Mouse (Mus musculus) ES-Bruce4 (cell line): ENCODE data around the gene Exoc3l. TPM values are rescaled to one million over a fixed set of nuclear protein-coding genes. Genes with fewer than 3 reads are reported as not detected.
A peak's percentile ranks its signal among the peaks of the same experiment; 100 is the strongest.

Source experiments
- H3K27ac ChIP-seq: 2 replicates; pipeline ENCODE4 v1.5.1; 2012; ENCODE audit warnings: low read length, inconsistent platforms; ENCODE audit not compliant: insufficient read depth
- H3K27me3 ChIP-seq: 2 replicates; pipeline ENCODE4 v1.6.1; 2012; ENCODE audit warnings: mild to moderate bottlenecking, low read length, inconsistent platforms; ENCODE audit not compliant: control insufficient read depth, poor library complexity, insufficient read depth, severe bottlenecking
- H3K36me3 ChIP-seq: 2 replicates; pipeline ENCODE4 v1.6.1; 2012; ENCODE audit warnings: inconsistent platforms, mild to moderate bottlenecking, low read length, moderate library complexity; ENCODE audit not compliant: control insufficient read depth, poor library complexity, insufficient read depth, severe bottlenecking
- H3K4me1 ChIP-seq: one replicate; pipeline ENCODE4 v1.8.1; 2011; ENCODE audit warnings: low read length; ENCODE audit not compliant: control insufficient read depth, insufficient read depth
- H3K4me3 ChIP-seq: 2 replicates; pipeline ENCODE4 v1.5.1; 2011; ENCODE audit warnings: low read depth, mild to moderate bottlenecking, low read length
- H3K9ac ChIP-seq: 2 replicates; pipeline ENCODE4 v1.6.1; 2012; ENCODE audit warnings: low read depth, mild to moderate bottlenecking, inconsistent platforms; ENCODE audit not compliant: poor library complexity, severe bottlenecking
- H3K9me3 ChIP-seq: replicated peaks from 2 replicates; pipeline ENCODE4 v1.6.1; 2012; ENCODE audit warnings: mild to moderate bottlenecking, low read length, inconsistent platforms; ENCODE audit not compliant: control insufficient read depth, poor library complexity, insufficient read depth, severe bottlenecking
- CTCF ChIP-seq: IDR thresholded peaks from one replicate; pipeline ENCODE4 v1.8.1; 2011; ENCODE audit warnings: low read depth, low read length
- EP300 ChIP-seq: IDR thresholded peaks from 2 replicates; pipeline ENCODE4 v1.6.1; 2011; ENCODE audit warnings: low read depth, low read length; ENCODE audit not compliant: insufficient read depth
- POLR2A ChIP-seq: IDR thresholded peaks from one replicate; pipeline ENCODE4 v1.8.1; 2011; ENCODE audit warnings: low read length; ENCODE audit not compliant: insufficient read depth
- polyA plus RNA-seq: library from polyadenylated mRNA; stranded (reverse); fragments of >200 nt; gene quantifications from 2 replicates; pipeline ENCODE4 v1.2.4, GENCODE M21; 2011; ENCODE audit warnings: low read depth; ENCODE audit not compliant: missing spikeins, insufficient read depth, insufficient read length

Exoc3l gene
- polyA plus RNA-seq, 1 experiment, result 2.3 TPM

DNA sequence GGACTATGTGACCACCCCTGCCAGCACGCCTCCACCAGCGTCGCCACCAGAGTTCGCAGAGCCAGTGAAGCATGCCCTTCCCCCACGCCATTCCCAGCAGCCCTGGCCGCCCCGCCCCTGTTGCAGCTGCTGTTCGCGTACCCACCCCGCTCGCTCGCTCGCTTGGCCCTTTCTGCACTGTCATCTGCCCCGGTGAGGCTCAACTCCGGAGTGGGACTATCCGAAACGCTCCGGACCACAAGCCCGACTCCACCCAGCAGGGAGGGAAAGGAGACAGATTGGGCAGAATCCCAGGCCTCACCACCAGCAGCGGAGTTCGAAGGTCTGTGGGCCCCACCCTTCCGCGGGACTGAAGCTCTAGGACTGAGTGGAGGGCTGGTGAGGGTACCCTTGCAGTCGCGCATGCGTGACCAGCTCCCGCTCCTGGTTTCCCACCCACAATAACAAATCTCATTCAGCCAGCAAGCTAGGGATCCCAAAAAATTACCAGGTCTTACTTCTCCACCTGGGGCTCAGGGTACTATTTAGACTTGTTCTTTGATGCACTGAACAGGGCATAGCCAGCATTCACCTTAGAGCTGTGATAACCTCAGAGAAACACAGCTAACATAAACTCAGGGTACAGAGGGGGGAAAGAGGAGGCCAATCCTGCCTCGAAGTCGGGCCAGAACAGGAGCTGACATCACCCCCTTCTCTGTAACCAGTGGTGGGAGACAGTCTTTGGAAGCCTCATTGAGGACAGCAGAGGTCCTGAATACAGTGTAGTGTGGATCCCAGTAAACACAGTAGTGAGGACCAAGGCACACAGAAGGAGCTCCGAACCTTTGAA, 19.4 kb downstream of the Exoc3l start:
- no peak overlapping the region for H3K27ac ChIP-seq
- H3K9ac ChIP-seq, result peak overlapping the region; percentile 9; the same call in 1 of the 2 replicates
- no peaks in the 10 kb centered on the region for H3K36me3 ChIP-seq
- no peaks in the 10 kb centered on the region for H3K9me3 ChIP-seq
- H3K4me1 ChIP-seq, result no peaks in the 10 kb centered on the region
- TF ChIP-seq POLR2A (no peak), EP300 (0 out of 2 replicates have a peak, but pooled peaks have one; percentile 7)
- H3K27me3 ChIP-seq, result peaks cover 7% of the 10 kb centered on the region
- peak overlapping the region; percentile 31 for H3K4me3 ChIP-seq

DNA sequence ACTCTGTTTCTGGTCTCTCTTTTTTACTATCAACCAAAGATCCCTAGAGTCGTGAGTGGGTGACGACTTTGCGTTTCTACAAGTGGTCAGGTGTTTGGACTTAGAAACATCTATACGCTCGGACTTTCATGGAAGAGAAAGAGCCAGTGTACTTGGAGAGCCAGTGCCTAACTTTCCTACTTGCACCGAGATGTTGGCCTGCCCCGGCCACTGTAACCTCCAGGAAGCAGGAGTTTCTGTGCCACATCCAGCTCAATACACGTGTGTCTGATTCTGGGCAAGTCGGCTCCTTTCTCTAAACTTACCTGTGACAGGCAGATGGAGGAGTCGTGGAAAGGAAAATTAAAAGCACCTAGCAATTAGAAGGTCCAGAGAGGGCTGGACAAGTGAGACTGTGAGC, 20.1 kb downstream of the Exoc3l start, which contains the start of gene Nol3:
Gene Nol3 (plus strand): TSS at position 301 of the 400 bp plus-strand sequence.
- Histone ChIP-seq H3K36me3 (no peaks in the 10 kb centered on the region), H3K4me3 (peak within 1 kb of the TSS; percentile 31), H3K4me1 (peaks cover 2% of the 10 kb centered on the region), H3K9ac (peak within 1 kb of the TSS; percentile 9; the same call in 1 of the 2 replicates), H3K27ac (no peak within 1 kb of the TSS), H3K9me3 (no peaks in the 10 kb centered on the region), H3K27me3 (peaks cover 10% of the 10 kb centered on the region)
- TF ChIP-seq POLR2A, result no peak
- TF ChIP-seq CTCF, result no peak
- TF ChIP-seq EP300, result no peak

DNA sequence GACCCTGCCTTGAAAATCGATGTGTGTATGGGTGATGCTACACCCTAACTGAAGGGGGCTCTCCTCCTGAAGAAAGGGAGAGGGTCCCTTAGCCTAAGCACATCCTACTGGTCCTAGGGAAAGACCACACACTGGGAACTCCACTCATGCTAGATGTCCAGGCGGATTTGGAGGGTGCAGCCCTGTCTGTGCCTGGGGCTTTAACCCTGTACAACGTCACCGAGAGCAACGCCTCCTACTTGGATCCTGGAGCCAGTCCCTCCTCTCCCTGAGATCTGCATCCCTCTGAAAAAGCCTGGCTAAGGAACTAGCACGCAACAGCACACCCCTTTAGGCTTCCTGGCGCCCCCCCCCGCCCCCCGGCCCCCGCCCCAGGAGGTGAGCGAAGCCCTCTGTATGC, 20.5 kb downstream of the Exoc3l start:
- Histone ChIP-seq H3K27ac (no peak overlapping the region), H3K4me1 (peaks cover 2% of the 10 kb centered on the region), H3K9ac (no peak overlapping the region), H3K36me3 (no peaks in the 10 kb centered on the region), H3K4me3 (no peak overlapping the region), H3K27me3 (peaks cover 13% of the 10 kb centered on the region), H3K9me3 (no peaks in the 10 kb centered on the region)
- TF ChIP-seq CTCF (no peak), EP300 (no peak), POLR2A (no peak)

DNA sequence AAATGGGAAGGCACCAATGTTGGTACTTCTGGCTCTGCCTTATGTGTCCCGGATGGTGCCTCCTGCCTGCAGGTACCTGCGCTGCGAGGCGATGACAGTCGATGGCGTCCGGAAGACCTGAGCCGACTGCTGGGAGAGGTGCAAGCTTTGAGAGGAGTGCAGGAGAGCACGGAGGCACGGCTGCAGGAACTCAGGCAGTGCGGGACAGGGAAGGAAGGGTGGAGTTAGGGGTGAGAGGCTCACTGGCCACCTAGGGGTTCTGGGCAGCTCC, 25.1 kb downstream of the Exoc3l start:
- Histone ChIP-seq H3K4me3 (peak overlapping the region; percentile 61), H3K36me3 (no peaks in the 10 kb centered on the region), H3K27me3 (peaks cover 18% of the 10 kb centered on the region), H3K9me3 (no peaks in the 10 kb centered on the region), H3K9ac (no peak overlapping the region), H3K27ac (no peak overlapping the region), H3K4me1 (peaks cover 2% of the 10 kb centered on the region)
- TF ChIP-seq POLR2A, result no peak
- no peak for TF ChIP-seq CTCF
- TF ChIP-seq EP300, result no peak

DNA sequence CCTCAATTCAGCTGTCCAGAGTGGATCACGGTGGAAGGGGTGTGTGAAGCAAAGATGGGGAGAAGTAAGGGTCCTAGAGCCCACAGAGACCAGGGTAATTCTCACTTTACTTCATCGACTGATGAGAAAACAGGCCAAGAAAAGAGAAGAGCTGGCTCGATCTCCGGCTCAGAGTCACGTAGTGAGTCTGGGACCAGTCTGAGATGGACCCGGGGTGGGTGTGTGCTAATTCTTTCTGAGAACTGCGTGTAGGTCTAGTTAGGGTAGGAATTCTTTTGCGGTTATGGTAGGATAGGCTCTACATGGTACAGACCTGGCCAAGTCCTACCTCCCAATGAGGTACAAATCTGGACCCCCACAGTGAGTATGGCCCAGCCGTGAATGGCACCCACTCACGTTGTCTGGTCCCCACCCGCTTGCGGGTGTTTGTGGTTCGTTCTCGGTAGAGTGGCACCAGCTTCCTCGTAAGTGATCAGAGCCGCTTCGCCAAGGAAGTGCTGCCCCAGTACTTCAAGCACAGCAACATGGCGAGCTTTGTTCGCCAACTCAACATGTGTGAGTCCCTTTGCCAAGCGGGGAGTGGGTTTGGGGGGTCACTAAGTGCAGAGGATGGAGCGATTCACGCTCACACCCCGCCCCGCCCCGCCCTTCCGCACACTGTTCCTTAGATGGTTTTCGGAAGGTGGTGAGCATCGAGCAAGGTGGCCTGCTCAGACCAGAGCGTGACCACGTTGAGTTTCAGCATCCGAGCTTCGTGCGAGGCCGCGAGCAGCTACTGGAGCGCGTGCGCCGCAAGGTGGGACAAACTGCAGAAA, 25.6 kb downstream of the Exoc3l start:
- Histone ChIP-seq H3K36me3 (no peaks in the 10 kb centered on the region), H3K27ac (no peak overlapping the region), H3K9me3 (no peaks in the 10 kb centered on the region), H3K9ac (peak overlapping the region; percentile 54), H3K27me3 (peaks cover 18% of the 10 kb centered on the region), H3K4me3 (peak overlapping the region; percentile 61), H3K4me1 (peaks cover 2% of the 10 kb centered on the region)
- TF ChIP-seq POLR2A, result no peak
- no peak for TF ChIP-seq CTCF
- no peak for TF ChIP-seq EP300
